Mouse (Mus musculus): ENCODE measurements around the gene Dock3. TPM values are rescaled to one million over a fixed set of nuclear protein-coding genes. Genes with fewer than 3 reads are reported as not detected.

The Dock3 gene
- polyA plus RNA-seq, 1 experiment from 2014 or later: 0.41 TPM

GRCm38 (mm10) chr9:107271177-107271938 lies 39.6 kb upstream of the Dock3 start:
- H3K36me3 ChIP-seq: no peaks in the 10 kb centered on the region
- WGBS: 63% methylated on average over 7 of the region's 7 CpGs
- H3K4me1 ChIP-seq: no peaks in the 10 kb centered on the region; the same call in 1 of the 2 replicates
- H3K4me2 ChIP-seq: no peak overlapping the region
- no peak for ATAC-seq (ENCODE audit: insufficient number of reproducible peaks, low FRiP score, low TSS enrichment, low read depth)
- H3K9ac ChIP-seq: no peak overlapping the region
- no peak overlapping the region for H3K4me3 ChIP-seq
- no peak overlapping the region for H3K27ac ChIP-seq
- no peaks in the 10 kb centered on the region for H3K9me3 ChIP-seq
- H3K27me3 ChIP-seq: no peaks in the 10 kb centered on the region

GRCm38 (mm10) chr9:107269772-107270171 lies 38.1 kb upstream of the Dock3 start:
- ATAC-seq (ENCODE audit: insufficient number of reproducible peaks, low FRiP score, low TSS enrichment, low read depth): no peak
- Histone ChIP-seq H3K27me3 (no peaks in the 10 kb centered on the region), H3K4me1 (no peaks in the 10 kb centered on the region; the same call in 1 of the 2 replicates), H3K27ac (no peak overlapping the region), H3K9me3 (no peaks in the 10 kb centered on the region), H3K4me3 (no peak overlapping the region), H3K9ac (no peak overlapping the region), H3K4me2 (no peak overlapping the region), H3K36me3 (no peaks in the 10 kb centered on the region)
- 97% methylated on average over 1 of the region's 1 CpGs for WGBS

DNA sequence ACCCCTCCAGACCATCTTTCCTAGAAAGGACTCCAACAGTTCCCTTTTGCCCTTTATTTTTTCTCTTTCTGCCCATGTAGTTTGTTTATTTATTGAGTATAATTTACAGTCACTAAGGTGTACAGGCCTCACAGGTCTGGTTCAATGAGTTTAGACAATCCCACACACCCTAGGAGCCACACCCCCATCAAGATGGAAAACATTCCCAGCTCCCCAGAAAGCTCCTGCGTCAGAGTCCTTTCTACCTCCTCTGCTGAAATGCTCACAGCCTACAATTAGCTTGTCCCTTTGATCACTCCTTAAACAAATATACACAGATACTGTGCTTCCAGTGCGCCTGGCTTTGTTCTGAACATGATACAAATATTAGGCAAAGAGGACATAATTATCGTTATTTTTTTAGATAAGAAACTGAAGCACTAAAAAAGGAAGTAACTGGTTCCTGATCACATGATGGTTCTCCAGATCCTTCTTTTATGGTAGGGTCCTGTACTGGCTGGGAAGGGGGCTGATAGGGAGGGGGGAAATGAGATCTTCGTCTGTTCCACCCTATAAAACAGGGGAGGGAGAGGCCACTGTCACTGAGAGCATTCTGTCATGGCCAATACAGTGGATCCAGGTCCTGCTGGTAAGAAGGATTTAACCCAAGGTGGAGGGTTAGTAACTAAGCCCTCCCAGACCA lies 36.2 kb upstream of the Dock3 start:
- H3K9me3 ChIP-seq: no peaks in the 10 kb centered on the region
- 27% methylated on average over 4 of the region's 4 CpGs for WGBS
- no peaks in the 10 kb centered on the region; the same call in 1 of the 2 replicates for H3K4me1 ChIP-seq
- H3K4me3 ChIP-seq: no peak overlapping the region
- no peak overlapping the region for H3K27ac ChIP-seq
- H3K36me3 ChIP-seq: no peaks in the 10 kb centered on the region
- H3K4me2 ChIP-seq: no peak overlapping the region
- no peak overlapping the region for H3K9ac ChIP-seq
- no peaks in the 10 kb centered on the region for H3K27me3 ChIP-seq
- ATAC-seq (ENCODE audit: insufficient number of reproducible peaks, low FRiP score, low TSS enrichment, low read depth): no peak

DNA sequence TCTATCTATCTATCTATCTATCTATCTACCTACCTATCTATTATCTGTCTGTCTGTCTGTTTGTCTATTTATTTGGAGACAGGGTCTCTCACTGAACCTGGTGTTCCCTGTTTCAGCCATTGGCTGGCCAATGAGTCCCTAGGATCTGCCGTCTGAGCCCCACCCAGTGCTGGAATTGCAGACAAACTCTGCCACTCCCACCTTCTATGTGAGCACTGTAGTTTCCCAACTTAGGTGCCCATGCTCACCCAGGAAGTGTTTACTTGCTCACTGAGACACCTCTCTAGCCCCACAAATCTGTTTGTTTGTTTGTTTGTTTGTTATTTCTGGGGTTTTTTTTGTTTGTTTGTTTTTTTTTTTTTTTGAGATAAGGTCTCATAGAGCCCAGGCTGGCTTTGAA lies 35.3 kb upstream of the Dock3 start:
- H3K27ac ChIP-seq: no peak overlapping the region
- 42% methylated on average over 1 of the region's 1 CpGs for WGBS
- no peaks in the 10 kb centered on the region for H3K36me3 ChIP-seq
- H3K9ac ChIP-seq: no peak overlapping the region
- ATAC-seq (ENCODE audit: insufficient number of reproducible peaks, low FRiP score, low TSS enrichment, low read depth): no peak
- H3K4me2 ChIP-seq: no peak overlapping the region
- no peaks in the 10 kb centered on the region for H3K9me3 ChIP-seq
- H3K27me3 ChIP-seq: no peaks in the 10 kb centered on the region
- no peak overlapping the region for H3K4me3 ChIP-seq
- no peaks in the 10 kb centered on the region for H3K4me1 ChIP-seq

- Histone ChIP-seq H3K9ac (no peak overlapping the region), H3K36me3 (no peaks in the 10 kb centered on the region), H3K9me3 (no peaks in the 10 kb centered on the region), H3K4me1 (no peaks in the 10 kb centered on the region), H3K27me3 (no peaks in the 10 kb centered on the region), H3K4me2 (no peak overlapping the region), H3K27ac (no peak overlapping the region), H3K4me3 (no peak overlapping the region)
- WGBS: 42% methylated on average over 3 of the region's 3 CpGs
- ATAC-seq (ENCODE audit: insufficient number of reproducible peaks, low FRiP score, low TSS enrichment, low read depth): no peak
These were observed 33.0 kb upstream of the Dock3 start for GRCm38 (mm10) chr9:107264731-107265130.

DNA sequence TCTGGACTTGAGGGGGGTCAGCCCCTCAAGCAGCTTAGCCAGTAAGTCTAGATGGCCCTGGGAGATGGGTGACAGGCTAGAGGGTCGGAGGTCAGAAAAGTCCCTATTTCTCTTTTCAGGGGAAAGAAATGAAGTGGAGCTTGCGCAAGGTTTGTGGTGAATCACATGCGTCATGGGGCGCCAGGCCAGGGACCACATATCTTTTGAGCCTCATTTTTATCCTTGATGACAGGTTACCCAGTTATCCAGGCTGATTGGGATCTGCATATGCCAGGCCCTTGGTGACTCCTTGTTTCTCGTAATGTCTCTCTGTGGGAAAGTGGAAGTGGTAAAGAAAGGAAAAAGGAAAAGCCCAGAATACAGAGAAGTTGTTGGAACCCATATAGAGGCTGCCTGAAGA lies 32.2 kb upstream of the Dock3 start:
- Histone ChIP-seq H3K36me3 (no peaks in the 10 kb centered on the region), H3K4me2 (no peak overlapping the region), H3K4me3 (no peak overlapping the region), H3K27me3 (no peaks in the 10 kb centered on the region), H3K27ac (no peak overlapping the region), H3K9ac (no peak overlapping the region), H3K4me1 (0 out of 2 replicates have a peak, but pooled peaks cover 3% of the 10 kb centered on the region), H3K9me3 (no peaks in the 10 kb centered on the region)
- no peak for ATAC-seq (ENCODE audit: insufficient number of reproducible peaks, low FRiP score, low TSS enrichment, low read depth)
- 89% methylated on average over 5 of the region's 5 CpGs for WGBS

DNA sequence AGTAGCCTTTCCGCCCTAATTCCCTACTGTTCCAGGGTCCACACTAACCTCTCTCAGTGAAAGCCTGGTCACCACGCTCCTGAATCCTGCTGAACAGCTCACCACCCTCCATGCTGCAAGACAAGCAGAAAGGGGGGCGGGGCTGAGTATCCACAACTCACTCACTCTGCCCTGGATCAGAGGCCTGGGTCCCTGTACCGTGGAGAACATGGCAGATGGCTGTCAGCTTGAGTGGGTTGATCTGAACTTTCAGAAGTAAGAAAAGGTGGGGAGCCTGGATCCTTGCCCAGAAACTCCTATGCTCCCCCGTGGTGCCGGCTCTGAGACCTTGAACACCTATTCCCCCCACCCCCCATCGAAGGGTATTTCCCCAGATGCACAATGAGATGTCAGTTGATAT lies 30.7 kb upstream of the Dock3 start:
- no peaks in the 10 kb centered on the region for H3K9me3 ChIP-seq
- no peak overlapping the region for H3K9ac ChIP-seq
- H3K4me1 ChIP-seq: 0 out of 2 replicates have a peak, but pooled peaks cover 3% of the 10 kb centered on the region
- H3K36me3 ChIP-seq: no peaks in the 10 kb centered on the region
- 79% methylated on average over 7 of the region's 7 CpGs for WGBS
- no peak overlapping the region for H3K4me3 ChIP-seq
- H3K4me2 ChIP-seq: no peak overlapping the region
- ATAC-seq (ENCODE audit: insufficient number of reproducible peaks, low FRiP score, low TSS enrichment, low read depth): no peak
- H3K27me3 ChIP-seq: no peaks in the 10 kb centered on the region
- H3K27ac ChIP-seq: no peak overlapping the region

GRCm38 (mm10) chr9:107261792-107262191 lies 30.1 kb upstream of the Dock3 start:
- no peak overlapping the region for H3K9ac ChIP-seq
- H3K4me2 ChIP-seq: no peak overlapping the region
- H3K27ac ChIP-seq: no peak overlapping the region
- no peaks in the 10 kb centered on the region for H3K36me3 ChIP-seq
- whole genome bisulfite sequencing: 72% methylated on average over 6 of the region's 6 CpGs
- no peak overlapping the region for H3K4me3 ChIP-seq
- 0 out of 2 replicates have a peak, but pooled peaks cover 3% of the 10 kb centered on the region for H3K4me1 ChIP-seq
- H3K9me3 ChIP-seq: no peaks in the 10 kb centered on the region
- no peaks in the 10 kb centered on the region for H3K27me3 ChIP-seq
- no peak for ATAC-seq (ENCODE audit: insufficient number of reproducible peaks, low FRiP score, low TSS enrichment, low read depth)

DNA sequence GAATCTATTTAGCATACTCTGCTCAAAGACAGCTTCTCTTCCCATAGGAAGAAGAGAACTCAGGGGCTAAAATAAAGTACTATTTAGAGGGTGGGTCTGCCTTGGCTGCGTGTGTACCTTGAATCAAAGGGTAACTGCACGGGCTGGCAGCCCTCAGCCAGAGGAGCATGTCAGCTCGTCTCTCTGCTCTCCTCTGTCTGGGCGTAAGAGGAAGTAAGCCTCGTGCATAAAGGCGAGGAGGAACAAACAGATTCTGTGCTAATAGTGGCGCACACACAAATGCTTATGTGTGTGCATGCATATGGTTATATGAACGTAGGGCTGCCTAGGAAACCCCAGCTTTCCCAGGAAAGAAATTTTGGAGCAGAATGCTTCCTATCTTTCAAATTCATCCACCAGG lies 29.1 kb upstream of the Dock3 start:
- Histone ChIP-seq H3K9ac (no peak overlapping the region), H3K9me3 (no peaks in the 10 kb centered on the region), H3K4me3 (no peak overlapping the region), H3K36me3 (no peaks in the 10 kb centered on the region), H3K4me1 (0 out of 2 replicates have a peak, but pooled peaks cover 3% of the 10 kb centered on the region), H3K27ac (no peak overlapping the region), H3K27me3 (no peaks in the 10 kb centered on the region), H3K4me2 (no peak overlapping the region)
- no peak for ATAC-seq (ENCODE audit: insufficient number of reproducible peaks, low FRiP score, low TSS enrichment, low read depth)
- WGBS: 60% methylated on average over 8 of the region's 8 CpGs

GRCm38 (mm10) chr9:107260429-107260828 lies 28.7 kb upstream of the Dock3 start:
- Histone ChIP-seq H3K4me3 (no peak overlapping the region), H3K27me3 (no peaks in the 10 kb centered on the region), H3K4me1 (0 out of 2 replicates have a peak, but pooled peaks cover 3% of the 10 kb centered on the region), H3K9ac (no peak overlapping the region), H3K36me3 (no peaks in the 10 kb centered on the region), H3K9me3 (no peaks in the 10 kb centered on the region), H3K4me2 (no peak overlapping the region), H3K27ac (no peak overlapping the region)
- WGBS: 65% methylated on average over 2 of the region's 2 CpGs
- ATAC-seq (ENCODE audit: insufficient number of reproducible peaks, low FRiP score, low TSS enrichment, low read depth): no peak

DNA sequence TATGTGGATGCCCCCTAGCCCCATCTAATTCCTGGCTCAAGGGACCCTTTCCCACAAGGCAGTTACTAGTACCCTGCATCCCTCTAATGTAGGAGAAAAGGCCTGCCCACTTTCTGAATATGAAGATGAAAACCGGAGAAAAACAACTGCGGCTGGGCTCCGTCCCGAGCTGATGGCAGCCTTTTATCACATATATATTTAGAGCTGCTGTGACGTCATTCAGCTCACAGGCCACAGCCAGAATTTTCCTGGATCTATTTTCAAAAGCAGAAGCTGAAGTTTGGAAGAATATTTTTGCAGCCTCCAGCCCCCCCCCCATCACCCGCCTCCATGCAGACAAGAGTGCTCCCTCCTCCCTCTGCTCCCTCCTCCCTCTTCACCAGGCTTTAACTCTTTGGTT lies 27.9 kb upstream of the Dock3 start:
- Histone ChIP-seq H3K36me3 (no peaks in the 10 kb centered on the region), H3K4me2 (no peak overlapping the region), H3K9ac (no peak overlapping the region), H3K4me3 (no peak overlapping the region), H3K27ac (no peak overlapping the region), H3K27me3 (no peaks in the 10 kb centered on the region), H3K9me3 (no peaks in the 10 kb centered on the region), H3K4me1 (0 out of 2 replicates have a peak, but pooled peaks cover 3% of the 10 kb centered on the region)
- no peak for ATAC-seq (ENCODE audit: insufficient number of reproducible peaks, low FRiP score, low TSS enrichment, low read depth)
- WGBS: 55% methylated on average over 6 of the region's 6 CpGs

- WGBS: 43% methylated on average over 3 of the region's 3 CpGs
- Histone ChIP-seq H3K27me3 (0 out of 2 replicates have a peak, but pooled peaks cover 4% of the 10 kb centered on the region), H3K4me3 (no peak overlapping the region), H3K27ac (no peak overlapping the region), H3K9me3 (no peaks in the 10 kb centered on the region), H3K9ac (no peak overlapping the region), H3K4me2 (no peak overlapping the region), H3K36me3 (no peaks in the 10 kb centered on the region), H3K4me1 (peaks cover 11% of the 10 kb centered on the region; the same call in 1 of the 2 replicates)
- no peak for ATAC-seq (ENCODE audit: insufficient number of reproducible peaks, low FRiP score, low TSS enrichment, low read depth)
These were observed 23.9 kb upstream of the Dock3 start for GRCm38 (mm10) chr9:107255596-107255995.
